Mouse (Mus musculus) stomach, postnatal 0 days (tissue): Measurements from ENCODE around the gene Gpatch8.

ENCODE experiments used
- CTCF ChIP-seq: IDR thresholded peaks from 2 replicates; pipeline ENCODE4 v1.5.1; 2016; ENCODE audit warnings: antibody characterized with exemption, low read depth, mild to moderate bottlenecking, moderate library complexity
- EP300 ChIP-seq: optimal IDR thresholded peaks from 2 replicates; pipeline ENCODE3; 2016; ENCODE audit warnings: antibody characterized with exemption

DNA sequence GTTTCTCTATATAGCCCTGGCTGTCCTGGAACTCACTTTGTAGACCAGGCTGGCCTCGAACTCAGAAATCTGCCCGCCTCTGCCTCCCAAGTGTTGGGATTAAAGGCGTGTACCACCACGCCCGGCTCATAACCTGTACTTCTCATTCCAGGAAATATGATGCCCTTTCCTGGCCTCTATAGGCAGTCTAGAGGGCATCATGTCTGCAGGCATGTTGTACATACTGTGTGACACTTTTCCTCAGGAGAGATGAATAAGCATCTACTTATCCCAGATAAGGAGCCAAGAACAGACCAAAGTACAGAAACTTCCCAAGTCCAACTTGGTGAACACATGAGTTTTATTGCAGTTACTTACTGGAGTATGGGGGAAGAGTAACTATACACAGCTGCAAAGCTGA lies 2.5 kb upstream of the Gpatch8 start:
- no peak for TF ChIP-seq EP300
- TF ChIP-seq CTCF = no peak
